Mouse (Mus musculus): ENCODE measurements around the gene Acvr2b.

DNA sequence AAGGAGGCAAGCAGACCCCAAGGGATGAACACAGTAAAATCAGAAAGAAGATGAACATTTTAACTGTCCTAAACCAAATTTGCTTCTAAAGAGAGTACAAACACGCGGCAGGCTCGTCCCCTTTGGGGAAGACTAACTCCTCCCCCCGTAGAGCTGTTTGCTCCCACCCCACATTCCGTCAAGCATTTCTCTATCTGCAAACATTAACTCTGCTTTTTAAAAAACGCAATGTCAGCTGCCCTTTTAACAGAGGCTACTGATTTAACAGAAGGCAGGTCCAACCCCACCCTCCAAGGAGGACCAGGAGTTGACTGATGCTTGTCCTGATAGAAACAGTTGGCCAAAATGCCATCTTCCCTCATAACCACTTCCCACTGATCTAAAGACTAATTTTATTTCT is 48.0 kb upstream of the Acvr2b start:
- TF ChIP-seq CTCF (IDR thresholded peaks at IDR 0.05; ENCODE audit: borderline replicate concordance, extremely low read depth, insufficient read depth, insufficient read length) = no peak
- TF ChIP-seq POLR2A (IDR thresholded peaks at IDR 0.05; ENCODE audit: borderline replicate concordance, extremely low read depth, insufficient read depth, insufficient read length, poor library complexity, severe bottlenecking) = no peak

All from brain, embryonic 14.5 days (tissue).